Mouse (Mus musculus) brain, embryonic 14.5 days (tissue): ENCODE data around the gene Lipa.

Source experiments
- CTCF ChIP-seq: fragments of 200-500 bp; IDR thresholded peaks from 2 replicates; pipeline ENCODE4 v1.5.1; 2012; ENCODE audit warnings: inconsistent platforms, mild to moderate bottlenecking, moderate library complexity, borderline replicate concordance; ENCODE audit not compliant: insufficient read depth, insufficient read length; ENCODE audit errors: extremely low read depth
- POLR2A ChIP-seq: fragments of 200-500 bp; IDR thresholded peaks from 2 replicates; pipeline ENCODE4 v1.6.1; 2012; ENCODE audit warnings: mild to moderate bottlenecking, inconsistent platforms, borderline replicate concordance; ENCODE audit not compliant: poor library complexity, insufficient read depth, insufficient read length, severe bottlenecking; ENCODE audit errors: extremely low read depth

DNA sequence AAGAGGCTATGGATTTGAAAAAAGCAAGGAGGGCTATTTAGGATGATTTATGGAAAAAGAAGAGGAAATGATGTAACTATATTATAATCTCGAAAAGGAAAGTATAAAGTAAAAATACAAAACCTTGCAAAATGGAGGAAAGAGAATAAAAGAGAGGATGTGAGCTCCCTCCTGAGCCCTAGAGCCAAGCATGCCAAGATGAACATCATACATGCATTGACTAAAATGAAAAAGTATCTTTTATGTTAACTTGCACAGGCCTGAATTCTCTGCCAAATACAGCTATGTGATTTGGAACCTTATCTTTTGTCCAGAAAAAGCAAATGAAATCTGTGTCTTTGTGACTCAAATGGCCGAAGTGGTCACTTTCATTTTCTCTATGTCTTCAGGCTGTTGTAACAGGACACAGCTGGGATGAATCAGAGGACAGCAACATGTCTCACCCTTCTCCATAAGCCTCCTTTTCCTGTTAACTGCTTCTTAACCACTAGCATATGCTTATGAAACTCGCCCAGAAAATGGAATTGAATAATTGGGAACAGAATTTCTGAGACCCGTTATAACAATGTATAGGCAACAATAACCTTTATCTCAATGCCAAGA is 81.8 kb downstream of the Lipa start:
- TF ChIP-seq POLR2A (no peak), CTCF (no peak)
